Mouse (Mus musculus) hindlimb bud, embryonic 11.5 days (tissue): ENCODE data around the gene Manbal.

Source experiments
- DNase-seq: peaks from one replicate; pipeline ENCODE4 v3.0.0-alpha.2; 2012; ENCODE audit warnings: low read depth, low spot score; ENCODE audit errors: extremely low spot score

Gene Manbal

GRCm38 (mm10) chr2:157411151-157411693, 43.8 kb downstream of the Manbal start:
- DNase-seq: no peak

GRCm38 (mm10) chr2:157412497-157412896, 45.1 kb downstream of the Manbal start:
- no peak for DNase-seq

- no peak for DNase-seq
Observed at GRCm38 (mm10) chr2:157417229-157417628, 49.8 kb downstream of the Manbal start.

GRCm38 (mm10) chr2:157418206-157418605, 50.8 kb downstream of the Manbal start, which contains the start of gene Src:
Gene Src (plus strand): TSS chr2:157418444.
- DNase-seq: no peak

GRCm38 (mm10) chr2:157418609-157419071, 51.2 kb downstream of the Manbal start:
- DNase-seq: no peak

- DNase-seq: no peak
Observed at GRCm38 (mm10) chr2:157419506-157419905, 52.1 kb downstream of the Manbal start.

GRCm38 (mm10) chr2:157420404-157420803, 53.0 kb downstream of the Manbal start:
- no peak for DNase-seq

GRCm38 (mm10) chr2:157422062-157422655, 54.8 kb downstream of the Manbal start:
- no peak for DNase-seq

GRCm38 (mm10) chr2:157422854-157423705, 55.7 kb downstream of the Manbal start:
- no peak for DNase-seq

GRCm38 (mm10) chr2:157423706-157424125, 56.3 kb downstream of the Manbal start:
- no peak for DNase-seq

- no peak for DNase-seq
Observed at GRCm38 (mm10) chr2:157424126-157424903, 56.9 kb downstream of the Manbal start.

GRCm38 (mm10) chr2:157424904-157425642, 57.7 kb downstream of the Manbal start:
- DNase-seq: no peak

- DNase-seq: no peak
Observed at GRCm38 (mm10) chr2:157425643-157425988, 58.2 kb downstream of the Manbal start.

- DNase-seq: no peak
Observed at GRCm38 (mm10) chr2:157426171-157426570, 58.8 kb downstream of the Manbal start.

GRCm38 (mm10) chr2:157427164-157427563, 59.8 kb downstream of the Manbal start:
- no peak for DNase-seq

GRCm38 (mm10) chr2:157428351-157429139, 61.2 kb downstream of the Manbal start:
- no peak for DNase-seq

GRCm38 (mm10) chr2:157429735-157430134, 62.3 kb downstream of the Manbal start:
- no peak for DNase-seq

- DNase-seq: no peak
Observed at GRCm38 (mm10) chr2:157430667-157431429, 63.5 kb downstream of the Manbal start.

GRCm38 (mm10) chr2:157431912-157432311, 64.5 kb downstream of the Manbal start:
- DNase-seq: no peak
